Mouse (Mus musculus): Measurements from ENCODE around the gene Cryab. TPM values are rescaled to one million over a fixed set of nuclear protein-coding genes. Genes with fewer than 3 reads are reported as not detected.

Gene Cryab
- total RNA-seq (2023) = 1 to 10 TPM; 1.4 to 2.1 TPM

DNA sequence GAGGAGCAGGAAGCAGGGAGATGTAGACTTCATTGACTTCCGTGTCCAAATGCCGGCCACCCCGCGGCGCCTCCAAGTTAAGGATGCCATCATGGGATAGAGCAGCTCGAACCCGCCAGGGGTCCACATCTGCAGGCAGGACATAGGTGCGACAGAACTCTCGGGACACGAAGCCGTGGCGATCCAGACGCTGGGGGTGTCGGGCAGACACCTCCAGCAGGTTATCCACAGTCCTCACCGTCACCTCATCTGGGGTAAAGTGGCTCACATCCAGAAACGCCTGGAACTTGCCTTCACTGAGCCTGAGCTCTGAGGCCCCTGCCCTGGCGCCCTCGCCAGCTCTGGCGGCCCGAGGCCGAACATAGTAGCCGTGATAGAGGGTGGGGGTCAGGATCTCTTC lies at the start of gene Cryab:
Cryab (plus strand) TSS at position 3 of the 400 bp plus-strand sequence.

DNA sequence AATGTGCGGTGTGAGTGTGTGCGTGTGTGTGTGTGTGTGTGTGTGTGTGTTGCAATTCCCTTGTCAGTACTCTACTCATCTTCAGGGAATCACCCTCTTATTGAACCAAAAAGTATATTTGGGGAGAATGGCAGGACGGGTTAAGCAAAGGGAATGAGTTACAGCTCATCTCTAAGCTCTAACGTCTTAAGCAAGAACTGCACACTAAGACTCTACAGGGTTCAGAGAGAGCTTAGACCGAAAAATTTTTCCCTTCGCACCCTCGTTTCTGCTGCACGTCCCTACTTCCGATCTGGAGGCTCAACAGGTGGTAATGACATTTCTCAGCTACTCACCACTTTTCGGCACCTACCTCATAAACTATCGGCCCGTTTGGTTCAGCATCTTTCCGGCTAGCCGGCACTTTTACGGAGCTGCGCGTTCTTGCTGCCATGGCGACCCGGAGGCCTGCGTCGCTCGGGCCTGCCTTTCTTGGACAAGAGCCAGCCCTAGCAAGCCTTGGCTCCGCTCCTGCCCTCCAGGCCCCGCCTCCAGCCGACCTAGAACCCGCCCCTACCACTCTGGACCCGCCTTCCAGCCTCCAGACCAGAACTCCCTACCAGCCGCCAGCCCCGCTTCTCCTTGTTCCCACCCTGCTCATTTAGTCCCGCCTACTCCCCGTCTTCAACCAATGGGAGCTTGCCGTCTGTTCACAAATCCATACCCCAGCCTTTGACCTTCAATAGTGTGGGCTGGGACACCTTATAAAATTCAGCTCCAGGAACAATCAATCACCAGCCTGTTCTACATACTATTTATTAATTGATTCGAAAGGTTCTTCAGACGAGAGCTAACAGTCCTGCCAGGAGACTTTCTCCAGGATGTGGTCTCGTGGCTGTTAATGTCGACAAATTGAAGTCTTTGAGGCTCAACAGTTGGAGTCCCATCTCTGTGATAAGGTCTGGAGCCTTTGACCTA lies 11.9 kb upstream of the Cryab start, which contains the start of gene Dixdc1:
Dixdc1 (minus strand) TSS at position 604 of the 957 bp plus-strand sequence.

GRCm38 (mm10) chr9:50746214-50746677 lies 4.9 kb upstream of the Cryab start, which contains the start of gene 2310030G06Rik:
Gene 2310030G06Rik (minus strand): TSS chr9:50746536.

GRCm38 (mm10) chr9:50752054-50752602 lies 1.0 kb downstream of the Cryab start, which contains the start of gene Hspb2:
Gene Hspb2 (minus strand): TSS chr9:50752354.

GRCm38 (mm10) chr9:50768107-50769002 lies 17.2 kb downstream of the Cryab start, which contains the start of gene Fdxacb1:
Gene Fdxacb1 (plus strand): TSS chr9:50768236.

GRCm38 (mm10) chr9:50774991-50775612 lies 24.0 kb downstream of the Cryab start, which contains the start of the genes Alg9 and 1110032A03Rik:
Gene Alg9 (plus strand): TSS chr9:50775019.
Gene 1110032A03Rik (minus strand): TSS chr9:50775520.

Other genes starting within 250 kb of the Cryab start
- 10 to 100 TPM; 43.3 to 51.7 TPM for gene Pts, start 222.6 kb upstream of the Cryab start, total RNA-seq (2023)
- gene Il18, start 196.5 kb upstream of the Cryab start, total RNA-seq (2023) = 1 to 10 TPM; 5.0 to 6.4 TPM
- gene Bco2, start 196.1 kb upstream of the Cryab start, total RNA-seq (2023) = 1 to 10 TPM in 1 of 2 experiments, under 1 TPM in 1; 0.97 to 1.2 TPM
- gene Tex12, start 190.0 kb upstream of the Cryab start, total RNA-seq (2023) = not detected
- gene Sdhd, start 147.5 kb upstream of the Cryab start, total RNA-seq (2023) = 10 to 100 TPM; 80.6 to 81.3 TPM
- gene Timm8b, start 147.4 kb upstream of the Cryab start, total RNA-seq (2023) = 10 to 100 TPM; 51.8 to 58.1 TPM
- gene Pih1d2, start 134.0 kb upstream of the Cryab start, total RNA-seq (2023) = under 1 TPM in 1 of 2 experiments, not detected in 1; 0.33 TPM
- 10 to 100 TPM; 11.6 to 15.6 TPM for gene Nkapd1, start 133.9 kb upstream of the Cryab start, total RNA-seq (2023)
- 10 to 100 TPM; 16.8 to 19.7 TPM for gene Dlat, start 91.5 kb upstream of the Cryab start, total RNA-seq (2023)
- not detected for gene Dixdc1, start 11.8 kb upstream of the Cryab start, total RNA-seq (2023)
- not detected for gene 2310030G06Rik, start 4.8 kb upstream of the Cryab start, total RNA-seq (2023)
- not detected for gene Hspb2, start 1.0 kb downstream of the Cryab start, total RNA-seq (2023)
- 1 to 10 TPM; 4.1 to 8.1 TPM for gene Fdxacb1, start 16.9 kb downstream of the Cryab start, total RNA-seq (2023)
- 10 to 100 TPM; 12.7 to 14.5 TPM for gene Alg9, start 23.7 kb downstream of the Cryab start, total RNA-seq (2023)
- 1 to 10 TPM; 7.9 to 9.5 TPM for gene 1110032A03Rik, start 24.2 kb downstream of the Cryab start, total RNA-seq (2023)
- 10 to 100 TPM; 24.1 to 27.8 TPM for gene Ppp2r1b, start 94.0 kb downstream of the Cryab start, total RNA-seq (2023)

Data from neutrophil, adult 59 days (primary cell).